Mouse (Mus musculus): Measurements from ENCODE around the gene Dnah2.
A peak's percentile ranks its signal among the peaks of the same experiment; 100 is the strongest.

Gene Dnah2

DNA sequence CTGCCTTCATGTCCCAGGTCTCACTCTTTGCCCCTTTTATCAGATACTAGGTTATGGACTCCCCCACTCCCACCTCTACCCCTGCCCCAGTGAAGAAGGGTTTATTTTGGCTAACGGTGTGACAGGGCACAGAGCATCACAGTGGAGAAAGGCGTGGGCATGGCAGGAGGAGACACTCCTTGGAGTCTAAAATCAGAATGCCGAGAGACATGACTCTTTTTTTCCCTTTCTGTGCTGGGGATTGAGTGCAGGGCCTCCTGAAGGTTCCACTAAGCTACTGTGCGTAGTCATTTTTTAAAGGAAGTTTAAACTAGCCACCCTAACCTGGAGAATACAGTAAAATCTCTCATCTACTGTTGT lies 20.9 kb downstream of the Dnah2 start:
- DNase-seq (ENCODE audit: low spot score) = no peak

DNA sequence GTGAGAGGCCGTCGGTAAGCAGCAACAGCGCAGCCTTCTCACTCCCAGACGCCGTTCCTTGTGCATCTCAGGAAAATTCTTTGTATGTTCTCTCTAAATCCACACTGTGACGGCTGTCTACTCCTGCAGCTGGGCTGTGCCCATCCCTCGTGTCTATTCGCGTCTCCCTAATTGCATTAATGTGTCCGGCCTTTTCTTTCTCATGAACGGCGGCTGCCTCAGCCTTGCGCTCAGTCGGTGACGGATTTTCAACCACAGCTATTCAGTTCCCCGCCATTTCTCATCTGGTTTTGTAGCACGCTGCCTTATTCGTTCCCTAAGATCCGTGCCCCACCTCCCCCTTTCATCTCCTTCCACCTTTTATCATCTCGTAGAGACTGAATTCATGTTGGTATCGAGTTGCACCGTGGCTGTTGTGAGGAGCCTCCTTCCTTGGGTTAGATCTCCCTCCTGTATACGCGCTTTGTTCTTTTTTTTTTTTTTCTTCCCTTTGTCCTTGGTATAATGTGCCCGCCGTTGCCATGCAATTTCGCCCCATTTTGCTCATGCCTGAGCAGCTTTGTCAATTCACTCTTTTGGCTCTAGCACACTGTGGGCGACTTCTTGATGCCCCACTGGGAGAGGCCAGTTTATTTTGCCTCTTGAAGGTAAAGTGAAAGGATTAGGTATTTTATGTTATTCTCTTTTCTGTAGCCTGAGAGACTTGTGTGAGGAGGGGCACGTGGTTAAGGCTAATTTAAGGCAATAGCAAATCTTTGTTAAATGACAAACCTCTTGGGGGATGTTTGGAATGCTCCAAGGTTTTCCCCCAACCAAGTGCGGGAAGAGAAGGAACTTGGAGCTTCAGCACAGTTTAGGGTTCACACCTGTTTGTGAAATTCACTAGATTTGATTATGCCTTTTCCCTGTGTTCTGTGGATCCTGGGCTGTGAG lies 21.5 kb downstream of the Dnah2 start:
- DNase-seq (ENCODE audit: low spot score) = no peak

DNA sequence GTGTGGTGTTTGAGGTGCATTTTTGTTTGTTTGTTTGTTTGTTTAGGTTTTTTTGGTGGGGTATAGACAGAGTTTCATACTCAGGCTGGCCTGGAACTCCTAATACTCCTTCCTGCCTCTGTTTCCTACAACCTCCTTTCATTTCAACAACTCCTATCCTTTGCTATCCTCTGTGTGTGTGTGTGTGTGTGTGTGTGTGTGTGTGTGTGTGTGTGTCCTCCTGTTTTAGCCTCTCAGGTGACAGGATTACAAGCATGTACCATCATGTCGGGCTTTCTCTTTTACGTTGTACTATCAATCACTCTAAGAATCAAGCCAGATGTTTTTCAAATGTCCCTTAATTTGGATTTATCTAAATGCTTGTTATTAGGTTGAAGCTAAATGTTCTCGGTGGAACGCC lies 22.3 kb downstream of the Dnah2 start:
- DNase-seq (ENCODE audit: low spot score) = no peak

DNA sequence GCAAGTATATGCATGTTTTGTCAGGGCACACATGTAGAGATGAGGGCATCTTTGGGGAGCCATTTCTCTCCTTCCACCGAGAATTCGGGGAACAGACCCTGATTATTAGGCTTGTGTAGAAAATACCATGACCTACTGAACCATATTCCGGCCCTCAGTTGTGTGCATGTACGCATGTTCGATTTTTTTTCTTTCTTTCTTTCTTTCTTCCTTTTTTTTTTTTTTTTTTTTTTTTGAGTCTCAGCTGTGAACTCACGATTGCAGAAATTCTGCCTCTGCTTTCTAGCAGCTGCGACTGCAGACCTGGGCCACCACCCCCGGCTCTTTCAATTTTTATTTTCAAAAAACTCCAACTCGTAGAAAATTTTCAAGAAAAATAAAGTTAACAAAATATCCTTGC lies 23.2 kb downstream of the Dnah2 start:
- no peak for DNase-seq (ENCODE audit: low spot score)

DNA sequence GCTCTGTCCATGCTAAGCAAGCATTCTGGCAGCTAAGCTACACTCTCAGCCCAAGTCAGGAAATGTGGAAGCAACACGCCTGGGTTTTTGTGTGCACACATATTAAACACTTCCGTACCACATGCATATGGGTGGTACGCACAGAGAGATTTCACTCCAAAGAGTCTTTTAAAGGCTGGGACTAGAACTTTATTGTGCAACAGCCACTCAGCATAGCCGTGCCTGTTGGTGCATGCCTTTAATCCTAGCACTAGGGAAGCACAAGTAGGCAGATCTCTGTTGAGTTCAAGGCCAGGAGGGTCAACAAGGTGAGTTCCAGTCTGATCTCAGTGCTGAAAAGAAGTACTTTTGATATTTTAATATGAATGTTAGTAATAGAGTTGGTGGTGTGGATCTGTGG lies 25.3 kb downstream of the Dnah2 start:
- DNase-seq (ENCODE audit: low spot score) = no peak

DNA sequence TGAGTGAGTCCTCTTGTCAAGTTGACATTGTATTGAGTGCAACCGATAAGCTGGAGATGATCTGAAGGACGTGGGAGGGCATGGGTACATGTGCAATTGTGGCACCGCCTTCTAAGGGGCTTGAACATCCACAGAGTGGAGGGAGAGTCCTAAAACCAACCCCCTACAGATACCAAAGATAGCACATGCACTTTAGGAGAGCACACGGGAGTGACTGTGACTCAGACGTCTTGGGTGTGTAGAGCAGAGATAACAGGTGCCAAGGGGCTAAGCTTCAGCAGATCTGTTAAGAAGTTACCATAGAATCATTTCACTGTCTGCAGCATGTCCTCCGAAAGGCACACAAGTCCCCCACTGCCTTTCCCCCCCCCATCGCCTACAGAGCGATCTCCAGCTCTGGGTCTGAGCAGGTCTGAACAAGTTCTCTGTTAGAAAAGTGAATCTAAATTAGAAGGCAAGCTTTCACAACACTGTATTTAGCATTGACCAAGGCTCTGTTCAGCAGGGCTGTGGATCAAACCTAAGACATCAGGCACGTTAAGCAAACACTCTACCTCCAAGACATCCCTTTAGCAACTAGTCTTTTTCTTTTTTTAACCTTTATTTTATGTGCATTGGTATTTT lies 27.3 kb downstream of the Dnah2 start:
- DNase-seq (ENCODE audit: low spot score) = no peak

DNA sequence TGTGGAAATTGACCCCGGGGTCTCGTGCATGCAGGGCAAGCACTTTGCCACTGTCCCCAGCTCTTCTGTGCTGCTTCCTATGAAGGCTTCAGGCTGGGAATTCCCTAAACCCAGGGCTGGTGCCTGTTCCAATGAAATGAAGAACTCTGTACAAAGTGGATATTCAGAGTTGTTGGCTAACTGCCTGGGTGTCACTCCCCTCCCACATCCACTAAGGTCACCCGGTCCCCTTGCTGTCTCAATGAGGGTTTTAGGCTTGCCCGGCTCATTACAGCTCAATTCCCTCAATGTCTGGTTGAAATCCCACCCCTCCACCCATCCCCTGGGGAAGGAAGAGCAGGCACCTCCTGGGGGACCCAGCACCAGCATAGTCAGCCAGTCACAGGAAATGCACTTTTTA lies 28.9 kb downstream of the Dnah2 start:
- no peak for DNase-seq (ENCODE audit: low spot score)

DNA sequence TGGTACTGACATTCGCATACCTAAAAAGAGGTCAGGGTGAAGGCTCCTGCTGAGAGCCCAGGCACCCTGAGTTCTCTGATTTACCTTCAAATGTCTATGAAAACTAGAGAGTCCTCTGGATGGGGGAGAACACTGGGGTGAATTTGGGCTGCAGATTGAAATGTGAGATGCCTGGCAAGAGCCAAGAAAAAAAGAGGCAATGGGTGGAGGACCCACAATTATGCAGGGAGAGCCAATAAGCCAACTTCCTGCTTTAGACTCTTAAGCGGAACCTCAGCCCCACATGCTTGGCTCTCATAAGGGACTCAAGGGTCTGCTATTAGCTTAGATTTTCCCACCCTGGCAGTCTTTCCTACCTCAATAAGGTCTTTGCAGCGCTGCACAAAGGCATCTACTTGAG lies 32.2 kb downstream of the Dnah2 start:
- DNase-seq (ENCODE audit: low spot score) = no peak

DNA sequence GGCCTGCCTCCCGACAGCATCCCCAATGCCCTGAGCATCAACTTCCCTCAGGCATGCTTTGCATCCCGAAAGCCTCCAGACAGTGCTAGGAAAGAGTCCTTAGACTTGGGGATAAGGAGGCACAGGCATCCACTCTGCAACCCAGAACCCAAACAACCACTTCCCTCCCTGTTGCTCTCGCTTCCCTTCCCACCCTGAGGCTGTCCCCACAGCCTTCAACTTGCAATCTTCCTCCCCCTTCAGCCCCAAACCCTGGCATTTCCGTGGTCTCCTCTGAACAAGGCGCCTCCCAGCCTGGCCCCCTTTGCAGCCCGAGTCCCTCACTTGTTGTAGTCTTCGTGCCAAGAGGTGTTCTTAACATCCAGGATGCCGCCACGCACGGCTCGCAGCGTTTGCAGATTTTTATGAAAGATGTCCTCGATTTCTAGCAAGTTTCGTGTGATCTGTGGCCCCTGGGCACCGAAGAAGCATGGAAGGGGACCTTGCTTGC lies 32.7 kb downstream of the Dnah2 start:
- DNase-seq (ENCODE audit: low spot score) = no peak

DNA sequence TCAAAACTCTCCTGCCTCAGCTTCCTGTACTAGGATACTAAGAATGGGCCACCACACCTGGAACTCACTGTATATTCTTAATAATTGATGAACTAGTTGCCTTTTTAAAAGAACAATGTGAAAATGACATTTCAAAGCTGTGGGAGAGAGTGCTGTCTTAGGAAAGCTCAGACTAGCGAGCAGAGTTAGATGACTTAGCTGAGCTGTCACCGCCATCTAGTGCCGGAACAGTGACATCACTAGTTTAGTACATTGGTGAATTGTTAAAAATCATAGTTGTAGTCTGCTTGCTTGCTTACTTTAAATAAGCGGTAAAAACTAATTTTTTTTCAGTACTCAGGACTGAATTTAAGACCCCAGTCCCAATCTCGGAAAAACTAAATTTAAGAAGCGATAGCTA lies 35.1 kb downstream of the Dnah2 start:
- peak; percentile 43 for DNase-seq (ENCODE audit: low spot score)

DNA sequence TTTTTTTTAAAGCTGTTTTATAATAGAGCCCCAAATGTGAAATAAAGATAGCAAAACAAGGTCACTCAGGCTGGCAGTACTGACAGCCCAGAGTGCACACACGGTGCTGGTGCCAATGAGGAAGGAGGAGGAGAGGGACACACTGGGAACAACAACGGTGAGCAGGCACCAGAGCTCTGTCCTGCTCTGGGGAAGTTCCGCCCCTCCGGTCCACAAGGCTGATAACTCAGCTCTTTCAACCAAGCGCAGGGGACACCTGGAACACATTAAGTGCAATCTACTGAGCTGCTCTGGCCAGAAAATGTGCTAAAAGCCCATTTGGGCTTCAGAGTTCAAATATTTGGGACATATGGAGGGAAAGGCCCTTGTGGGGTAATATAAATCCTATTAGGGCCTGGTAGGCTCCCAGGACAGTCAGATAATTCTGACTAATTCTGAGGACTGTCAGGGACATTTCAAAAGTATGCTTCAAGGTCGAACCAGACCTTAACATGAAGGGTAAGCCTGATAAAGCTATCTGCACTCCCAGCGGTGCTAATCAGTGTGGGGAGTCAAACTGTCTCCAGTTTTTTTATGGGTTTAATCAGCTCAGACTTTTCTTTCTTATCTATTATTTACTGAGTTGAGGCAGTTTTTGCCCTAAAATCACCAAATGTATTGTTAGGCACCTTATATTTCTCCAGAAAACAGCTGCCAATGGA lies 38.0 kb downstream of the Dnah2 start:
- no peak for DNase-seq (ENCODE audit: low spot score)

DNA sequence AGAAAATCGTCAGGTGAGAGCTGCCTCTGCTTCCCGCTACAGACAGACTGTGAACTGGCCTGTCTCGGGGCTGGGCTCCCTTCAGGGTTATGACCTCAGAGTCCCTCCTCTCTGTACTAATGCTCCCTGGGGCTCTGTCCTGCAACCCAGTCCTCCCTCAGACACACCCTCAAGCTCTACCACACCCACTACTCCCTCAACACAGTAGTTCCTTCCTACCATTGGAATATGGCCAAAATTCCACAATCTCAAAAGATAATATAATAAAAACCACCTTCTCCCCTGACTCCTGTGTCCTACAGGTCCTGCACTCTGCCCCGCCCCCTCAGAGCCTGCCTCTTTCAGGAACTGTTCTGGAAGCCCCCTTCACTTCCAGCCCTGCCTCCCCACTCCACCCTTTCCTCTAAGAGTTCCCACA lies 45.0 kb downstream of the Dnah2 start:
- DNase-seq (ENCODE audit: low spot score) = no peak

DNA sequence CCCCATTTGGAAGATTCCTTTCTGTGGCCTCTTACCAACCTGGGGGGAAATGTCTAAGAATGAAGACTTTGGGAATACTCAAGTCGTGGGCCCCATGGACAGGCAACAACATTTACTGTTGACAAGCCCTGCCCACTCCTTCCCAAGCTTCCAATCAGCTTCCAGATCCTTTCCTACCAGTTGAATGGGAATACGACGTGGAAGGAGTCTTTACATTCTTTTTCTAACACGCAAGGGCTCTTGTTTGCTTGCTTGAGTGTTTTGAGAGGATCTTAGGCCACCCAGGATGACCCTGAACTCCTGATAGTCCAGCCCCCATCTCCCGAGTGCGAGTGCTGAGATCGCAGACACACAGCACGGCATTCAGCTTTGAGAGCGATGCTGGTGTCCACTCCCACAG lies 47.4 kb downstream of the Dnah2 start:
- no peak for DNase-seq (ENCODE audit: low spot score)

DNA sequence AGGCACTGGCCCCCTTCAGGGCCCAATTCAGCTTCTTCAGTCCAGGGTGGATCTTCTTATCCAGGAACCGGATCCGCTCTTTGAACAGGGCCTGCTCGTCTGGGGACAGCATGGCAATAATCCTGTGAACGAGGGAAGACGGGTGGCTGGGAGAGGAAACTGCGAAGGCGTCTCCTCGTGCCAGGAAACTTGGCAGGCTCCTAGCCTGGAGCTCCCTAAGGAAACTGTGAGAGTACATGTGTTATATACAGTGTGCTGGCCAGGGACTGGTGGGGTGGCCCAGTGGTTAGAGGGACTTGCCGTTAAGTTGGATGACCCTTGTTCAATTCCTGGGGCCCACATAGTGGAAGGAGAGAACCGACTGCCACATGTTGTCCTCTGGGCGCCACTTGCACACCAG lies 49.8 kb downstream of the Dnah2 start:
- no peak for DNase-seq (ENCODE audit: low spot score)

DNA sequence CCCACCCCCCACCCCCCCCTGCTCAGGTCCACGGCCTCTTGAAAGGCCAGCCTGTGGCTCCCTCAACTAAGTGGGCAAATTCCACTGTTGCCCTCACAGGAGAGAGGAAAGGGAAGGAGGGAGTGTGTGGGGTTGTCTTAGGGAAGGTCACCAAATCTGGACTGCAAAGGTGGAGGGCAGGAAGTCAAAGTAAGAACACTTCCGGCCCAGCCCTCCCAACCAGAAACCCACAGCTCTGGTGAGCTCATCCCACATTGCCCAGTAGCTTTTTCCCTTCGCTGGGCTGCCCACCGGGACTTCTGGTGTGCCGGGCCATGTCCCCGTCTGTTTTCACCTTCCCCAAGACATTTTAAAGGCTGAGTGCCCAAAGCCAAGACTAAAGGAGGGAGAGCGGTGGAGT lies 57.2 kb downstream of the Dnah2 start:
- no peak for DNase-seq (ENCODE audit: low spot score)

DNA sequence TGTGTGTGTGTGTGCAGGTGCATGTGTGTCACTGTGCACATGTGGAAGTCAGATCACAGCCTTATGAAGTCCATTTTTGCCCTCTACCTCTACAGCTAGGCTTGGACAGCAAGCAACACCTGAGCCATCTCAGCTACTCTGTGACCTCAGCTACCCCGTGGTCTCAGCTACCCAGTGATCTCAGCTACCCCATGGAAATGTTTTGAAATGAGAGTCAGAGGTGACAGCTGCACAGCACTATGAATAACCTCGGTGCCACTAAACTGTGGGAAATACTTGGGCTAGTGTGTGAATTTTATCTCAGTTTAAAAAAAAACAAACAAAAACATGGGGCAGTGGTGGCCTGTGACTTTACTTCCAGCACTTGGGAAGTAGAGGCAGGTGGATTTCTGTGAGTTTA lies 58.0 kb downstream of the Dnah2 start:
- no peak for DNase-seq (ENCODE audit: low spot score)

DNA sequence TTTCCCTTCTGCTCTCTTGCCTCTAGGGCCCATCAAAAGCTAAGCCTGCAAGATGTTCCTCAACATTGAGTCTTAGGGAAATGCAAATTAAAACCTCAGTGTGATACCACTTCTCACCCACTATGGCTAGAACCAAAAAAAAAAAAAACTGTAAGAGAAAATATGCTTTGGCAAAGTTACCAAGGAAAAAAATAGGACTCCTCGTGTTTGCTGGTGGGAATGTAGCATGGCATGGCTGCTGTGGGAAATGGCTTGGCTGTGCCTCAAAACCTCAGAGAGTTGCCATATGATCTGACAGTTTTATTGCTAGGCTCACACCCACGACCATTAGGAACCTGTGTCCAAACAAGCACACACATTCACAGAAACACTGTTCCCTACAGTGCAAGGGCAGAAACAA lies 61.4 kb downstream of the Dnah2 start:
- no peak for DNase-seq (ENCODE audit: low spot score)

DNA sequence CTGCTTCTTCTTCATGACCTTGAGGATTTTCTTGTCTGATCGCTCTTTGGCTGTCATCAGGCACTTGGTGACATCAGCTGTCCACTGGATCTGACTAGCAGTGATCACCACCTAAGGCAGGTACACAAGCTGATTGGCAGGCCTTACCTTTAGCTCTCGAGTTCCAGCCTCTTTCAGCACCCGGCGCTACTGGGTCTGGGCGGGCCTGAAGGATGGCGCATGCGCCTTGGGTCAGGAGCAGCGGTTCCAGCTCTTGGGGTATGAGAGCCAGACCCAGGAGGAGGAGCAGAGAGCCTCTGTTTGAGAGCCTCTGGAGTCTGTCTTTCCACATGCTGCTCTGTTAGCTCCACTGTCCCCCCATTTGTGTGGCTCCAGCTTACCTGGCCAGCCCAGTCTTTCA lies 71.3 kb downstream of the Dnah2 start:
- no peak for DNase-seq (ENCODE audit: low spot score)

DNA sequence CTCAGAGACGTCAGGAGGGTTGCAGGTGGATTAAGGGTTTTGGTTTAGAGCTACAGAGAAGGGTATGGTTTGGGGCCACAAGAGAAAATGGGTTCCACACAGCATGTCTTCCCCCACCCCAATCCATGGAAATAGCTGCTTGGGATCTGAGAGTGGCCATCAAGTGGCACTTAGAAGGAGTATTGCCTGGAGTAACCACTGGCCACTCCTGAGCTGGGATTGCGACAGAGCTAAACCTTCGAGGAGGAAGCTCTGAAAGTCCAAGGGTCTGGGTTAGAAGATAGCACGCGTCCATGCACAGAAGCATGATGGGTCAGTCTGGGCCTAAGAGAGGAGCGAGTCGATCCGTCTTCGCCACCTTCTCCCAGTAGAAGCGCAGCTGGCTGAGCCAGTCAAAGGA lies 72.1 kb downstream of the Dnah2 start:
- DNase-seq (ENCODE audit: low spot score) = no peak

DNA sequence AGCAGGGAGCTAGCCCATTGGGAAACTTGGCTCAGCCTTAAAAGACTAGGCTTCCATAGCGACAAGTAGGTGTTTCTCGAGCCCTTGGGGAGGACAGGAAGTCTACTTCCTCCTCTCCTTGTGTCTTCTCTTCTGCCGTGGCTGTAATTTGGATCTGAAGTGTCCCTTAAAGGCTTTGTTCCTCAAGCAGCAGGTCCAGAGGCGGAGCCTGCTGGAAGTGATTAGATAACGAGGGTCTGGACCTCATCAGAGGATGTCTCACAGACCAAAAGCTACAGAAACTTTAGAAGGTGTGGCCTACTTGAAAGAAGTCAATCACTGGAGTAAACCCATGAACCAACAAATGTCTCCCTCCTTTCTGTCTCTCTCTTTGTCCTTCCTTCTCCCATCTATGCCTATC lies 74.2 kb downstream of the Dnah2 start:
- no peak for DNase-seq (ENCODE audit: low spot score)

DNA sequence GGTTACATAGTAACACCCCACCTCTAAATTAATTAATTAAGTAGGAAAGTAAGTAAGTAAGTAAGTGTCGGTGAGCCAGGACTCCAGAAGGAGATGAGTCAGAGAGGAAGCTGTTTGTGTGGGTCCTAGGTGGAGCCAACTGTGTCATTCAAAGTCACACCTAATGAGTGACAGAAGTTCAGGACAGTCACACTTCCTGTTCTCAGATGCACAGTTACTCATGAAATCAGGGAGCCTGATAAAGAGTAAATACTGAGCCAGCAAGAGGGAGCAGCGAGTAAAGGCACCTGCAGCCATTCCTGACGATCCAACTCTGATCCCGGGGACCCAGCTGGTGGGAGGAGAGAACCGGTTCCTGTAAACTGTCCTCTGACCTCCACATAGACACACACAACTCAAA lies 76.2 kb downstream of the Dnah2 start:
- no peak for DNase-seq (ENCODE audit: low spot score)

DNA sequence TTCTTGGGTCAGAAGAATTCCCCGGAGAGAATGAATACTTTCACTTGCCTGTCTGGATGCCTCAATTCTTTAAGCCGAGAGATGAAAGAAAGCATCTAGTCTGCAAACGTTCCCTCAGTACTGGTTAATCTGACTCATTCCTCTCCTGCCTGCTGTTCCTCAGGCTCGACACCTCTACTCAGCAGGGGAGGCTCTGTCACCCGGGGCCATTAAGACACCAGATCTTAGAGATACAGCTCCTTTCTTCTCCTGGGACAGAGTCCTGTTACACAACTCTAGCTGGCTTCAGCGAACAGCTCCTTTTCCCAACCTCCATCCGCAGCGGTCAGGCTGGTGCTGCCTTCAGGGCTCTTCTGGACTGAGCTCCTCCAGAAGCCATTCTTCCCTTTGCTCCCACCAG lies 77.4 kb downstream of the Dnah2 start:
- DNase-seq (ENCODE audit: low spot score) = no peak

DNA sequence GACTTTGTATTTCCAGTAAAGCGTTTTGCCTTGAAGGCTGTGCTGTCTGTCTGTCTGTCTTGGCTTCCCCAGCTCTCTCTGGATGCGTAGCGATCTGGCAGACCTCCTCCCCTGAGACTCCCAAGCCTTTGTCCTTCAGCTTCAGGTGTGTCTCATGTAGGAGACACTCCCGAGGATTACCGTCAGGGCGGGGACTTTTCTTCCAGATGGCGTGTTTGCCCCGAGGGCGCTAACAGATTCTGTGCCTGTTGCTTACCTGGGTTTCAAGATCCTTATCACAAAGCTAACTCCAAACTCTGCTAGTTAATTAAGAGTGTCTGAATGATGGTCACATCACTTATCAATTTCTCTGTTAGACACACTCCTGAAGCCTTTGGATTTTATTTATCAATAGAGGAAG lies 79.6 kb downstream of the Dnah2 start:
- no peak for DNase-seq (ENCODE audit: low spot score)
